In the genomic region with DNA sequence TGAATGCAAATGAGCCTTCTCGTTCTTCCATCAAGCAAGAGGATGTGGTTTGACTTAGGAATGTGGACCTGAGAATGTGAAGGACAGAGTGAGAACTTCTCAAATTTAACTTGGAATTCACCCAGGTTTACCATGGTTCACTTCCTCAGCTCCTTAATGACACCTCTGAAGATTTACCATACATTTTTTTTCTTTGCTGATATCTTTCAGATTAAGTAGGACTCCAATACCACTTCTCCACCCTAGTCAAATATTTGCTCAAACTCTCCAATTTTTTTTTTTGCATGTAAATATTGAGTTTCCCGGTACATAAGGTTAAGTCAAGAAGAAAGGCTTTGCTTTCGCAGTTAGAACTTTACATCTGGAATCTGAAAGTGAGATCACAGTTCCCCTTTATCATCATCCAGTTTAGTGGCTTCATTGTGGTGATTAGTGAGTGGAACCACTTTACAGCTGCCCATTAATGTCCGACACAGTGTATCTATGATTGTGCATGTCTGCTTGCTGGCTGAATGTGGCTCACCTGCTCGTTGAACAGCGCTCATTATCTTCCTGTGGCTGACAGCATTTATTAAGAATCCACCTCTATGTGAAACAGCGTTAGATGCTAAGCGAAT, we compare ENCODE assay signal across 26 mouse cellular contexts.
DNase-seq lines count a peak whose midpoint lies in the region; ATAC-seq and TF ChIP-seq lines count a peak whose summit lies in the region.
"Had no signal": no experiment of that assay in that cellular context is flagged by ENCODE, and none has a peak within 500 bp of the region (broad histone marks: within the 10 kb centered on the region; RNA-seq: fewer than 3 reads in every experiment).

No protein-coding gene starts in this region.

- in situ Hi-C loops in Patski (cut with MboI; ENCODE audit: low pct_unique_long_range_greater_than_20kb): no loop called here

- DNase-seq in Patski (ENCODE audit: low read depth, low spot score): no peak
- peak; percentile 59 for DNase-seq in lung, postnatal 25 days (ENCODE audit: low spot score)
- DNase-seq in stomach, postnatal 0 days (ENCODE audit: low spot score): peak; percentile 30
- DNase-seq in thymus, postnatal 10 days (ENCODE audit: low spot score in 2 of 2): no peak
- DNase-seq: adrenal gland, postnatal 14 days; cerebellum, adult 2 months; cerebellum, postnatal 14 days; gastrocnemius, postnatal 10 days; heart, postnatal 10 days; kidney, adult 2 months; layer of hippocampus, postnatal 36 days; thymus, postnatal 14 days had no signal

- H3K9ac ChIP-seq in forebrain, embryonic 12.5 days: no peak overlapping the region
- no peak overlapping the region for H3K9ac ChIP-seq in forebrain, embryonic 13.5 days
- no peak overlapping the region for H3K9ac ChIP-seq in stomach, postnatal 0 days (ENCODE audit: low read length)
- no peak overlapping the region for H3K9ac ChIP-seq in liver, embryonic 12.5 days
- H3K9ac ChIP-seq: heart, embryonic 13.5 days; intestine, embryonic 15.5 days; limb, embryonic 15.5 days; liver, embryonic 14.5 days; midbrain, embryonic 12.5 days; neural tube, embryonic 13.5 days had no signal

- no peak for TF ChIP-seq EP300 in stomach, postnatal 0 days (optimal IDR thresholded peaks at IDR 0.05)

- CTCF ChIA-PET in Patski (lab: Charles Lee): no interaction called here

- H3K4me2 ChIP-seq in forebrain, embryonic 12.5 days: no peak overlapping the region
- H3K4me2 ChIP-seq in forebrain, embryonic 13.5 days: no peak overlapping the region
- no peak overlapping the region for H3K4me2 ChIP-seq in stomach, postnatal 0 days (replicated peaks; ENCODE audit: low read depth)
- no peak overlapping the region for H3K4me2 ChIP-seq in liver, embryonic 12.5 days
- H3K4me2 ChIP-seq: heart, embryonic 13.5 days; intestine, embryonic 15.5 days; limb, embryonic 15.5 days; midbrain, embryonic 12.5 days; neural tube, embryonic 13.5 days had no signal

- ATAC-seq in forebrain, embryonic 12.5 days (ENCODE audit: low FRiP score): 0 out of 2 replicates have a peak, but pooled peaks have one; percentile 44
- ATAC-seq in forebrain, embryonic 13.5 days: no peak
- ATAC-seq in Patski: peak; percentile 51
- ATAC-seq in stomach, postnatal 0 days (ENCODE audit: low FRiP score, low TSS enrichment): peak; percentile 84
- no peak for ATAC-seq in liver, embryonic 12.5 days
- ATAC-seq: hindbrain, postnatal 0 days; intestine, embryonic 15.5 days had no signal

- TF ChIP-seq CTCF in Patski (IDR thresholded peaks at IDR 0.05): no peak
- TF ChIP-seq CTCF in stomach, postnatal 0 days (IDR thresholded peaks at IDR 0.05; ENCODE audit: low read depth): no peak

- POLR2A ChIA-PET in Patski (lab: Charles Lee): no interaction called here

- 69% methylated on average over 8 of the region's 8 CpGs for WGBS in forebrain, embryonic 12.5 days
- WGBS in forebrain, embryonic 13.5 days: 67% methylated on average over 8 of the region's 8 CpGs
- WGBS in stomach, postnatal 0 days: 51% methylated on average over 8 of the region's 8 CpGs
- 69% methylated on average over 8 of the region's 8 CpGs for WGBS in liver, embryonic 12.5 days (ENCODE audit: insufficient replicate concordance)

- H3K36me3 ChIP-seq in forebrain, embryonic 12.5 days (replicated peaks): no peaks in the 10 kb centered on the region
- H3K36me3 ChIP-seq in forebrain, embryonic 13.5 days (ENCODE audit: poor library complexity, severe bottlenecking): no peaks in the 10 kb centered on the region
- no peaks in the 10 kb centered on the region for H3K36me3 ChIP-seq in stomach, postnatal 0 days (ENCODE audit: control insufficient read depth, insufficient read depth, low read length)
- no peaks in the 10 kb centered on the region for H3K36me3 ChIP-seq in liver, embryonic 12.5 days
- H3K36me3 ChIP-seq: heart, embryonic 13.5 days; hindbrain, embryonic 10.5 days; intestine, embryonic 15.5 days; limb, embryonic 10.5 days; limb, embryonic 15.5 days; midbrain, embryonic 12.5 days; neural tube, embryonic 13.5 days had no signal

- no peaks in the 10 kb centered on the region for H3K27me3 ChIP-seq in forebrain, embryonic 12.5 days
- no peaks in the 10 kb centered on the region for H3K27me3 ChIP-seq in forebrain, embryonic 13.5 days
- no peaks in the 10 kb centered on the region for H3K27me3 ChIP-seq in Patski
- H3K27me3 ChIP-seq in stomach, postnatal 0 days (ENCODE audit: control insufficient read depth, insufficient read depth, low read length): no peaks in the 10 kb centered on the region
- no peaks in the 10 kb centered on the region for H3K27me3 ChIP-seq in liver, embryonic 12.5 days (replicated peaks)
- H3K27me3 ChIP-seq: heart, embryonic 13.5 days; intestine, embryonic 15.5 days; limb, embryonic 15.5 days; megakaryocyte, embryonic 14.5 days; midbrain, embryonic 12.5 days; neural tube, embryonic 13.5 days had no signal

- no peaks in the 10 kb centered on the region for H3K4me1 ChIP-seq in forebrain, embryonic 12.5 days
- H3K4me1 ChIP-seq in forebrain, embryonic 13.5 days: no peaks in the 10 kb centered on the region
- H3K4me1 ChIP-seq in stomach, postnatal 0 days (replicated peaks; ENCODE audit: control insufficient read depth, insufficient read depth): no peaks in the 10 kb centered on the region
- no peaks in the 10 kb centered on the region for H3K4me1 ChIP-seq in liver, embryonic 12.5 days
- H3K4me1 ChIP-seq: heart, embryonic 13.5 days; hindbrain, embryonic 10.5 days; intestine, embryonic 15.5 days; limb, embryonic 10.5 days; limb, embryonic 15.5 days; megakaryocyte, embryonic 14.5 days; midbrain, embryonic 12.5 days; neural tube, embryonic 13.5 days had no signal

- no peaks in the 10 kb centered on the region for H3K9me3 ChIP-seq in forebrain, embryonic 12.5 days
- H3K9me3 ChIP-seq in forebrain, embryonic 13.5 days (replicated peaks): no peaks in the 10 kb centered on the region
- no peaks in the 10 kb centered on the region for H3K9me3 ChIP-seq in stomach, postnatal 0 days (ENCODE audit: control insufficient read depth, low read length)
- no peaks in the 10 kb centered on the region for H3K9me3 ChIP-seq in liver, embryonic 12.5 days (replicated peaks)
- H3K9me3 ChIP-seq: heart, embryonic 13.5 days; hindbrain, embryonic 10.5 days; intestine, embryonic 15.5 days; limb, embryonic 10.5 days; limb, embryonic 15.5 days; midbrain, embryonic 12.5 days had no signal

- no peak overlapping the region for H3K27ac ChIP-seq in forebrain, embryonic 12.5 days
- no peak overlapping the region for H3K27ac ChIP-seq in forebrain, embryonic 13.5 days
- H3K27ac ChIP-seq in stomach, postnatal 0 days (replicated peaks): no peak overlapping the region
- H3K27ac ChIP-seq in liver, embryonic 12.5 days: no peak overlapping the region
- H3K27ac ChIP-seq: heart, embryonic 13.5 days; hindbrain, embryonic 10.5 days; hindbrain, postnatal 0 days; intestine, embryonic 15.5 days; limb, embryonic 10.5 days; limb, embryonic 15.5 days; liver, embryonic 14.5 days; midbrain, embryonic 12.5 days; neural tube, embryonic 13.5 days had no signal

- H3K4me3 ChIP-seq in forebrain, embryonic 12.5 days (replicated peaks): no peak overlapping the region
- H3K4me3 ChIP-seq in forebrain, embryonic 13.5 days: no peak overlapping the region
- H3K4me3 ChIP-seq in stomach, postnatal 0 days (ENCODE audit: low read depth, low read length): no peak overlapping the region
- H3K4me3 ChIP-seq in liver, embryonic 12.5 days: no peak overlapping the region
- H3K4me3 ChIP-seq: erythroblast, embryonic 14.5 days; heart, embryonic 13.5 days; hindbrain, embryonic 10.5 days; intestine, embryonic 15.5 days; limb, embryonic 10.5 days; limb, embryonic 15.5 days; megakaryocyte, embryonic 14.5 days; midbrain, embryonic 12.5 days; neural tube, embryonic 13.5 days had no signal

Comparison
In these comparisons a context has a peak if more than half of its experiments do, and no peak if none do; other contexts are left out.
1. ATAC-seq: peak in forebrain, embryonic 12.5 days (single experiment), Patski (single experiment) and stomach, postnatal 0 days (single experiment); none in forebrain, embryonic 13.5 days (single experiment) and liver, embryonic 12.5 days (single experiment).
2. DNase-seq: peak in lung, postnatal 25 days (single experiment) and stomach, postnatal 0 days (single experiment); none in Patski (single experiment) and thymus, postnatal 10 days (0 of 2).